Mouse (Mus musculus): ENCODE measurements around the gene Stxbp1.

DNA sequence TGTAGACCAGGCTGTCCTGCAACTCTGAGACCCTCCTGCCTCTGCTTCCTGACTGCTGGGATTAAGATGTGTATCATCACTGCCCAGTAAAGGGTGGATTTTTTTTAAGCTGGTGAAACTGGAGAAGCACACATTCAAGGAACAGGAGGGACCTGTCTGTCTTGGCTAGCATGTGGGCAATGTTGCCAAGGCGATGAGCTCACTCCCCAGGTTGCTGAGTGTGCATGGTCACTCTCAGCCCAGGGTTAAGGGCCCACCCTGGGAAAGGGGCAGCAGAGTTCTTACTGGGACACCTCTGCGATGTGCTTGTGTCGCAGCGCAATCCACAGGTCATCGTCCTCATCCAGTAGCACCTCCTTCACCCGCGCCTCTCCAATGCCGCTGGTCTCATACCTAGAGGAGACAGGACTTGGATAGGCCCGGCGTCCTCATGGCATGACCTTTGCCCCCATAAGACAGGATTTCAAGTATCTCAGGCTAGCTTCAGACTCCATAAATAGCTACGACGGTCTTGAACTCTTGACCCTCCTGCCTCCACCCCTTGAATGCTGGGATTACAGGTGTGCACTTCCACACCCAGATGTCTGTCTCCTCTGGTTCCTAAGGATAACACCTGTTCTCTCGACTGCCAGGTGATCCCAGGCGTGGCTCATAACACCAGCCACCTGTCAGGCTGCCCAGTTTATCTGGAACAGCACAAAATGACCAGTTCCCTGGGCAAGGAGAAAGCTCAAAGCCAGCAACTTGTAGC lies 38.1 kb downstream of the Stxbp1 start:
- TF ChIP-seq POLR2A (IDR thresholded peaks at IDR 0.05; ENCODE audit: borderline replicate concordance, insufficient read depth, low read length) (no peak), CTCF (IDR thresholded peaks at IDR 0.05; ENCODE audit: borderline replicate concordance, insufficient read depth, low read depth, low read length) (no peak)

All from cerebellum, adult 2 months (tissue).